Mouse (Mus musculus) myocyte (in vitro differentiated cells): ENCODE data around the gene Tnfaip2. TPM values are rescaled to one million over a fixed set of nuclear protein-coding genes. Genes with fewer than 3 reads are reported as not detected.

Source experiments
- H3K27me3 ChIP-seq: one replicate; pipeline ENCODE4 v1.6.1; 2011; ENCODE audit not compliant: control insufficient read depth, insufficient read depth, insufficient read length
- H3K36me3 ChIP-seq: one replicate; pipeline ENCODE4 v1.6.1; 2011; ENCODE audit not compliant: control insufficient read depth, insufficient read depth
- H3K4me2 ChIP-seq: one replicate; pipeline ENCODE4 v1.6.1; 2011; ENCODE audit warnings: low read depth, control low read depth
- H3K4me3 ChIP-seq: one replicate; pipeline ENCODE4 v1.5.1; 2011; ENCODE audit warnings: mild to moderate bottlenecking, control low read depth, moderate library complexity
- H3K79me2 ChIP-seq: one replicate; pipeline ENCODE4 v1.6.1; 2011; ENCODE audit not compliant: control insufficient read depth, insufficient read depth
- H3ac ChIP-seq: one replicate; pipeline ENCODE4 v1.6.1; 2011; ENCODE audit not compliant: control insufficient read depth, insufficient read length
- CEBPB ChIP-seq: IDR thresholded peaks from 2 replicates; pipeline ENCODE4 v1.6.1; 2011; ENCODE audit warnings: mild to moderate bottlenecking, moderate library complexity; ENCODE audit not compliant: poor library complexity, insufficient read depth, severe bottlenecking
- E2F4 ChIP-seq: IDR thresholded peaks from one replicate; pipeline ENCODE4 v1.6.1; 2011; ENCODE audit warnings: mild to moderate bottlenecking, control low read depth, moderate library complexity; ENCODE audit not compliant: insufficient read depth
- MAX ChIP-seq: IDR thresholded peaks from one replicate; pipeline ENCODE4 v1.6.1; 2011; ENCODE audit warnings: low read depth, mild to moderate bottlenecking, control low read depth
- MYOD1 ChIP-seq, 3 experiments: IDR thresholded peaks; one replicate each; pipeline ENCODE4 v1.6.1; 2011; ENCODE audit warnings: control low read depth in 2 of 3, low read depth in 2 of 3, mild to moderate bottlenecking in 2 of 3, moderate library complexity in 1 of 3; ENCODE audit not compliant: insufficient read length in 2 of 3, control insufficient read depth in 1 of 3
- MYOG ChIP-seq, 3 experiments: IDR thresholded peaks; one replicate each; pipeline ENCODE4 v1.6.1; 2011; ENCODE audit warnings: control low read depth in 2 of 3, low read depth in 2 of 3, mild to moderate bottlenecking in 2 of 3; ENCODE audit not compliant: insufficient read length in 2 of 3, control insufficient read depth in 1 of 3, insufficient read depth in 1 of 3
- POLR2A ChIP-seq: IDR thresholded peaks from one replicate; pipeline ENCODE4 v1.6.1; 2011; ENCODE audit warnings: low read depth, mild to moderate bottlenecking, control low read depth, moderate library complexity; ENCODE audit not compliant: insufficient read length
- POLR2AphosphoS2 ChIP-seq: IDR thresholded peaks from one replicate; pipeline ENCODE4 v1.6.1; 2011; ENCODE audit warnings: low read depth, control low read depth; ENCODE audit not compliant: insufficient read length
- REST ChIP-seq: IDR thresholded peaks from one replicate; pipeline ENCODE4 v1.6.1; 2011; ENCODE audit warnings: mild to moderate bottlenecking, control low read depth, moderate library complexity; ENCODE audit not compliant: insufficient read depth, insufficient read length
- SRF ChIP-seq: IDR thresholded peaks from one replicate; pipeline ENCODE4 v1.6.1; 2011; ENCODE audit warnings: low read depth; ENCODE audit not compliant: control insufficient read depth, insufficient read length
- TCF12 ChIP-seq: IDR thresholded peaks from one replicate; pipeline ENCODE4 v1.6.1; 2011; ENCODE audit warnings: mild to moderate bottlenecking, control low read depth; ENCODE audit not compliant: poor library complexity, insufficient read depth, severe bottlenecking
- USF1 ChIP-seq: IDR thresholded peaks from one replicate; pipeline ENCODE4 v1.6.1; 2011; ENCODE audit warnings: low read depth, mild to moderate bottlenecking, control low read depth, moderate library complexity
- polyA plus RNA-seq: library from polyadenylated mRNA; unstranded; fragments of >200 nt; fragmentation: generic; extraction: Trizol; gene quantifications from one replicate; pipeline ENCODE4 v1.2.1, GENCODE M21; 2012; ENCODE audit warnings: missing spikeins

Gene Tnfaip2
- polyA plus RNA-seq, 1 experiment, result 169 TPM

DNA sequence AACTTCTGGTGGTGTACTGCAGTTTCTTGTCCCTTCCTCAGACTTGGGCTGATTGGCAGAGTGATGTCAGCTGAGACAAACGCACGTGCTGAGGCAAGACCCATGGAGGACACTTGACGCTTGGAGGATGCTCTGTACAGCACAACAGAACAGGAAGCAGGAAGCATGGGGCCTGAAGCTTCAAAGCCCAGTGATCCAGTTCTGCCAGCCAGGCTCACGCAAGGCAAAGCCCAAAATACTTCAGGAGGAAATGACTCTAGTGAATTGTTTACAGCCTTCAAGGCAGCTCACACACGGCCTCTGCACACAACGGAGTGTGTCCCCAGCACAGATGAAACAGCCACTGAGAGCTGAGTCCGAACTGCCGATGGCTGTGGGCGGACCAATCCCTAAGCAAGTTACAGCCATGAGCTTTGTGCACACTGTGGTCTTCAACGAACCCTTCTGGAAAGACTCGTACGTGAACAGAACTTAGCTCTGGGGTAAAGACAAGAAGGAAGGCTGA lies 60.8 kb downstream of the Tnfaip2 start:
- H3ac ChIP-seq, result no peak overlapping the region
- H3K36me3 ChIP-seq, result no peaks in the 10 kb centered on the region
- peaks cover 5% of the 10 kb centered on the region for H3K27me3 ChIP-seq
- H3K4me3 ChIP-seq, result no peak overlapping the region
- no peaks in the 10 kb centered on the region for H3K79me2 ChIP-seq
- TF ChIP-seq USF1 (no peak), E2F4 (no peak), TCF12 (no peak), POLR2A (no peak), POLR2AphosphoS2 (no peak), CEBPB (no peak)
- H3K4me2 ChIP-seq, result no peak overlapping the region

GRCm38 (mm10) chr12:111503571-111503970 lies 61.3 kb downstream of the Tnfaip2 start:
- H3K36me3 ChIP-seq, result no peaks in the 10 kb centered on the region
- no peaks in the 10 kb centered on the region for H3K79me2 ChIP-seq
- H3ac ChIP-seq, result no peak overlapping the region
- no peak overlapping the region for H3K4me2 ChIP-seq
- no peak overlapping the region for H3K4me3 ChIP-seq
- H3K27me3 ChIP-seq, result peaks cover 5% of the 10 kb centered on the region
- TF ChIP-seq MAX, result no peak
- no peak for TF ChIP-seq MYOD1 (IDR thresholded peaks at IDR 0.05; ENCODE audit: control insufficient read depth in 1 of 3, insufficient read length in 2 of 3, low read depth in 2 of 3)
- TF ChIP-seq USF1, result no peak
- TF ChIP-seq TCF12, result no peak
- TF ChIP-seq SRF, result no peak
- no peak for TF ChIP-seq MYOG (IDR thresholded peaks at IDR 0.05; ENCODE audit: control insufficient read depth in 1 of 3, insufficient read depth in 1 of 3, insufficient read length in 2 of 3, low read depth in 2 of 3)
- TF ChIP-seq CEBPB, result no peak
- no peak for TF ChIP-seq REST
- TF ChIP-seq E2F4, result no peak

Other genes starting within 250 kb of the Tnfaip2 start
- gene Amn, start 171.4 kb upstream of the Tnfaip2 start, polyA plus RNA-seq, result 0.13 TPM
- 43.2 TPM for gene Cdc42bpb, start 64.8 kb upstream of the Tnfaip2 start, polyA plus RNA-seq
- gene Lbhd2, start 35.7 kb upstream of the Tnfaip2 start, polyA plus RNA-seq, result not detected
- 23.2 TPM for gene Exoc3l4, start 25.5 kb upstream of the Tnfaip2 start, polyA plus RNA-seq
- gene Gm266, start 43.4 kb downstream of the Tnfaip2 start, polyA plus RNA-seq, result 1.5 TPM
- 57.6 TPM for gene Eif5, start 95.5 kb downstream of the Tnfaip2 start, polyA plus RNA-seq
- gene Mark3, start 132.1 kb downstream of the Tnfaip2 start, polyA plus RNA-seq, result 42.1 TPM
- gene Ckb, start 229.9 kb downstream of the Tnfaip2 start, polyA plus RNA-seq, result 670 TPM
- gene Trmt61a, start 235.6 kb downstream of the Tnfaip2 start, polyA plus RNA-seq, result 17.7 TPM